Mouse (Mus musculus) MEL (cell line): ENCODE data around the gene Samd14.

Experiments used
- BHLHE40 ChIP-seq: IDR thresholded peaks from 2 replicates; pipeline ENCODE4 v1.6.1; 2012; ENCODE audit warnings: low read depth, mild to moderate bottlenecking, inconsistent platforms, low read length, improper control_type of control experiment, borderline replicate concordance
- CTCF ChIP-seq, 3 experiments: IDR thresholded peaks in 2 of 3; conservative IDR thresholded peaks in 1 of 3; 2 replicates each; pipeline ENCODE4 v1.5.1; 2011 to 2012; ENCODE audit warnings: low read length in 3 of 3, low read depth in 2 of 3, mild to moderate bottlenecking in 2 of 3, improper control_type of control experiment in 1 of 3, inconsistent platforms in 1 of 3, mixed read lengths in 1 of 3, moderate library complexity in 1 of 3; ENCODE audit not compliant: control insufficient read depth in 1 of 3, insufficient read depth in 1 of 3, poor library complexity in 1 of 3, severe bottlenecking in 1 of 3
- EP300 ChIP-seq, 2 experiments: IDR thresholded peaks; 2 replicates each; pipeline ENCODE4 v1.6.1; 2011; ENCODE audit warnings: improper control_type of control experiment in 2 of 2, low read length in 2 of 2, low read depth in 1 of 2, mild to moderate bottlenecking in 1 of 2
- MAX ChIP-seq: IDR thresholded peaks from 2 replicates; pipeline ENCODE4 v1.6.1; 2011; ENCODE audit warnings: low read length, improper control_type of control experiment
- MYC ChIP-seq: IDR thresholded peaks from 2 replicates; pipeline ENCODE4 v1.6.1; 2011; ENCODE audit warnings: low read depth, mild to moderate bottlenecking, low read length, improper control_type of control experiment, moderate library complexity
- POLR2A ChIP-seq, 2 experiments: IDR thresholded peaks; 2 replicates each; pipeline ENCODE4 v1.6.1; 2011 to 2012; ENCODE audit warnings: low read length in 2 of 2, mild to moderate bottlenecking in 2 of 2, control low read depth in 1 of 2, improper control_type of control experiment in 1 of 2, low read depth in 1 of 2, moderate library complexity in 1 of 2; ENCODE audit not compliant: control insufficient read depth in 1 of 2, insufficient read depth in 1 of 2, poor library complexity in 1 of 2
- POLR2AphosphoS2 ChIP-seq: IDR thresholded peaks from 2 replicates; pipeline ENCODE4 v1.6.1; 2011; ENCODE audit warnings: low read length, improper control_type of control experiment
- TAL1 ChIP-seq: IDR thresholded peaks from 2 replicates; pipeline ENCODE4 v1.6.1; 2012; ENCODE audit warnings: mild to moderate bottlenecking, inconsistent platforms, low read length, moderate library complexity, mixed read lengths
- TBP ChIP-seq: IDR thresholded peaks from 2 replicates; pipeline ENCODE4 v1.8.0; 2011; ENCODE audit warnings: low read depth, low read length, improper control_type of control experiment
- TCF12 ChIP-seq: IDR thresholded peaks from 2 replicates; pipeline ENCODE4 v1.6.1; 2014; ENCODE audit warnings: low read depth, mild to moderate bottlenecking, inconsistent platforms, low read length, improper control_type of control experiment, moderate library complexity
- USF1 ChIP-seq: IDR thresholded peaks from 2 replicates; pipeline ENCODE4 v1.6.1; 2014; ENCODE audit warnings: low read depth, mild to moderate bottlenecking, inconsistent platforms, low read length, improper control_type of control experiment, moderate library complexity
- ZC3H11A ChIP-seq: IDR thresholded peaks from 2 replicates; pipeline ENCODE4 v1.6.1; 2012; ENCODE audit warnings: low read depth, mild to moderate bottlenecking, inconsistent platforms, low read length, improper control_type of control experiment

- TF ChIP-seq POLR2A (IDR thresholded peaks at IDR 0.05; ENCODE audit: control insufficient read depth in 1 of 2, insufficient read depth in 1 of 2, low read depth in 1 of 2, low read length in 2 of 2, poor library complexity in 1 of 2) (peak in 1 of 2 experiments; percentile 3; a peak in 1 of 4 replicates), MAX (no peak), MYC (no peak), TAL1 (no peak), BHLHE40 (no peak), EP300 (IDR thresholded peaks at IDR 0.05; ENCODE audit: low read depth in 1 of 2, low read length in 2 of 2) (no peak), CTCF (IDR thresholded peaks at IDR 0.05 in 2 of 3, conservative IDR thresholded peaks at IDR 0.05 in 1 of 3; ENCODE audit: control insufficient read depth in 1 of 3, insufficient read depth in 1 of 3, low read depth in 2 of 3, low read length in 3 of 3, poor library complexity in 1 of 3, severe bottlenecking in 1 of 3) (no peak), TBP (no peak), TCF12 (no peak), ZC3H11A (no peak), USF1 (no peak), POLR2AphosphoS2 (no peak)
Observed at GRCm38 (mm10) chr11:94992480-94992753, 17.3 kb upstream of the Samd14 start.
